17 mouse cellular contexts compared by ENCODE assay signal in the genomic region with DNA sequence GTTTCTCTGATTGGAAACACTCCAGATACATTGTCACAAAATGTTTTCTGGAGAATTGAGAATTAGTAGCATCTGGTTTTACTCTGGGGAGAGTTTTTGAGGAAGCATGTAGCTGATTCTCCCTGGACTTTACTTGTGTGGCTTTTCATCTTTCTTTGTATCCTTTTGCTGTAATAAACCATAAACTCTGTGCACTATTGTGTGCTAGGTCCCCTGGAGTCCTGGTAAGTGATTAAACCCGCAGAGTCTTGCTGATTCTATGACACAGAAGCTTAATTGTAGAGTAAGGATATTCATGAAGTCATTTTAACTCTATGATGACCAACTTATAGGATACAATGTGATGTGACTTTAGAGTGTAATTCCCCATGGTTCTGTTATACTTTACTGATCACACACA.
"Had no signal": no experiment of that assay in that cellular context is flagged by ENCODE, and none has a peak within 500 bp of the region (broad histone marks: within the 10 kb centered on the region; RNA-seq: fewer than 3 reads in every experiment).

No protein-coding gene starts in this region.

- H3K36me3 ChIP-seq: liver, embryonic 12.5 days; liver, embryonic 15.5 days; lung, embryonic 15.5 days had no signal

- DNase-seq: kidney, adult 18-20 months; kidney, adult 9 months; kidney, postnatal 14 days; layer of hippocampus, adult 9-11 months; liver; lung, adult 18-20 months; lung, postnatal 10 days; lung, postnatal 36 days; midbrain, embryonic 14.5 days; thymus, adult 18-20 months; thymus, postnatal 36 days had no signal

- H3K27ac ChIP-seq: layer of hippocampus, adult 2 months; liver, embryonic 12.5 days; liver, embryonic 15.5 days; lung, embryonic 15.5 days had no signal

- H3K4me3 ChIP-seq: layer of hippocampus, adult 2 months; liver, embryonic 12.5 days; liver, embryonic 15.5 days; lung, embryonic 15.5 days; megakaryocyte, embryonic 14.5 days had no signal

- H3K9me3 ChIP-seq: liver, embryonic 12.5 days; liver, embryonic 15.5 days; lung, embryonic 15.5 days; megakaryocyte, embryonic 14.5 days had no signal

- H3K4me2 ChIP-seq: liver, embryonic 12.5 days; liver, embryonic 15.5 days; lung, embryonic 15.5 days; midbrain, embryonic 11.5 days had no signal

- H3K4me1 ChIP-seq: liver, embryonic 12.5 days; liver, embryonic 15.5 days; lung, embryonic 15.5 days; megakaryocyte, embryonic 14.5 days had no signal

- ATAC-seq: liver, embryonic 12.5 days had no signal

- H3K9ac ChIP-seq: liver, embryonic 12.5 days; liver, embryonic 15.5 days; lung, embryonic 15.5 days had no signal

- H3K27me3 ChIP-seq: liver, embryonic 12.5 days; liver, embryonic 15.5 days; lung, embryonic 15.5 days; megakaryocyte, embryonic 14.5 days had no signal
